Mouse (Mus musculus): Measurements from ENCODE around the gene Kmt2b. TPM values are rescaled to one million over a fixed set of nuclear protein-coding genes. Genes with fewer than 3 reads are reported as not detected.

Gene Kmt2b
- total RNA-seq, 2 experiments from 2014 or later: 18.5 to 20.5 TPM

Small RNA genes within 50 kb of the gene (microRNA-seq; reads per million reads assigned to microRNA genes)
- gene Gm38670 (ENCODE audit: borderline number of aligned reads in 2 of 2) (3.4 to 4.3 reads per million in 2 experiments), gene Mir3569 (ENCODE audit: borderline number of aligned reads in 2 of 2) (0 to 1.3 reads per million in 2 experiments)

Other genes starting within 250 kb of the Kmt2b start
- gene Lrfn3, start 226.0 kb downstream of the Kmt2b start, total RNA-seq (2021): 1 to 10 TPM; 1.3 to 1.4 TPM
- 10 to 100 TPM; 22.1 to 22.4 TPM for gene Tyrobp, start 175.0 kb downstream of the Kmt2b start, total RNA-seq (2021)
- not detected for gene Hcst, start 168.9 kb downstream of the Kmt2b start, total RNA-seq (2021)
- under 1 TPM; 0.27 to 0.28 TPM for gene Nfkbid, start 167.0 kb downstream of the Kmt2b start, total RNA-seq (2021)
- gene Aplp1, start 143.2 kb downstream of the Kmt2b start, total RNA-seq (2021): 1 to 10 TPM; 2.7 to 3.1 TPM
- gene Kirrel2, start 131.0 kb downstream of the Kmt2b start, total RNA-seq (2021): not detected
- gene Nphs1, start 130.4 kb downstream of the Kmt2b start, total RNA-seq (2021): not detected
- gene Prodh2, start 95.1 kb downstream of the Kmt2b start, total RNA-seq (2021): not detected
- under 1 TPM; 0.56 to 0.89 TPM for gene Arhgap33, start 53.7 kb downstream of the Kmt2b start, total RNA-seq (2021)
- gene Hspb6, start 36.5 kb downstream of the Kmt2b start, total RNA-seq (2021): 100 to 1,000 TPM; 749 to 757 TPM
- gene Proser3, start 36.4 kb downstream of the Kmt2b start, total RNA-seq (2021): 1 to 10 TPM; 3.3 to 5.4 TPM
- 10 to 100 TPM; 13.4 to 16.0 TPM for gene Lin37, start 28.9 kb downstream of the Kmt2b start, total RNA-seq (2021)
- gene U2af1l4, start 25.4 kb downstream of the Kmt2b start, total RNA-seq (2021): 10 to 100 TPM; 62.9 to 63.4 TPM
- 1 to 10 TPM; 1.4 to 1.6 TPM for gene Gm49396, start 25.4 kb downstream of the Kmt2b start, total RNA-seq (2021)
- 10 to 100 TPM; 75.8 to 81.6 TPM for gene Psenen, start 25.1 kb downstream of the Kmt2b start, total RNA-seq (2021)
- 1 to 10 TPM in 1 of 2 experiments, under 1 TPM in 1; 0.67 to 1.2 TPM for gene Igflr1, start 23.3 kb downstream of the Kmt2b start, total RNA-seq (2021)
- not detected for gene Zbtb32, start 10.2 kb upstream of the Kmt2b start, total RNA-seq (2021)
- under 1 TPM; 0.19 to 0.56 TPM for gene Upk1a, start 24.1 kb upstream of the Kmt2b start, total RNA-seq (2021)
- gene Cox6b1, start 37.4 kb upstream of the Kmt2b start, total RNA-seq (2021): 1,000 to 10,000 TPM; 4,758 to 4,785 TPM
- not detected for gene Etv2, start 47.1 kb upstream of the Kmt2b start, total RNA-seq (2021)
- 10 to 100 TPM; 51.9 to 54.5 TPM for gene Rbm42, start 61.6 kb upstream of the Kmt2b start, total RNA-seq (2021)
- 1 to 10 TPM; 6.0 to 6.4 TPM for gene Haus5, start 76.3 kb upstream of the Kmt2b start, total RNA-seq (2021)
- gene Pmis2, start 82.9 kb upstream of the Kmt2b start, total RNA-seq (2021): under 1 TPM in 1 of 2 experiments, not detected in 1; 0.49 TPM
- not detected for gene 2200002J24Rik, start 110.2 kb upstream of the Kmt2b start, total RNA-seq (2021)
- under 1 TPM in 1 of 2 experiments, not detected in 1; 0.14 TPM for gene Atp4a, start 123.5 kb upstream of the Kmt2b start, total RNA-seq (2021)
- gene Tmem147, start 140.8 kb upstream of the Kmt2b start, total RNA-seq (2021): 100 to 1,000 TPM; 236 to 272 TPM
- gene Gapdhs, start 155.0 kb upstream of the Kmt2b start, total RNA-seq (2021): not detected
- gene Sbsn, start 162.7 kb upstream of the Kmt2b start, total RNA-seq (2021): 1 to 10 TPM; 1.7 to 2.9 TPM
- 1 to 10 TPM in 1 of 2 experiments, under 1 TPM in 1; 0.73 to 3.4 TPM for gene Dmkn, start 175.0 kb upstream of the Kmt2b start, total RNA-seq (2021)
- not detected for gene Krtdap, start 199.2 kb upstream of the Kmt2b start, total RNA-seq (2021)
- gene Ffar2, start 235.0 kb upstream of the Kmt2b start, total RNA-seq (2021): under 1 TPM in 1 of 2 experiments, not detected in 1; 0.14 TPM